Mouse (Mus musculus) CH12.LX (cell line): ENCODE measurements at regions not wholly inside any gene's neighbourhood (a gene's known extent, or its start where the extent isn't known, plus 50 kb on each side); places are given as distances from the start of the nearest gene placed in this dataset.

Source experiments
- CTCF ChIP-seq, 2 experiments: IDR thresholded peaks in 1 of 2; conservative IDR thresholded peaks in 1 of 2; 2 replicates each; pipeline ENCODE4 v1.5.1; 2011 to 2012; ENCODE audit warnings: low read depth in 2 of 2, low read length in 2 of 2, improper control_type of control experiment in 1 of 2, inconsistent platforms in 1 of 2, mild to moderate bottlenecking in 1 of 2, moderate library complexity in 1 of 2
- MEF2A ChIP-seq: IDR thresholded peaks from 2 replicates; pipeline ENCODE4 v1.6.1; 2014; ENCODE audit warnings: low read depth, mild to moderate bottlenecking, inconsistent platforms, low read length, improper control_type of control experiment, borderline replicate concordance
- NELFE ChIP-seq: IDR thresholded peaks from 2 replicates; pipeline ENCODE4 v1.6.1; 2011; ENCODE audit warnings: low read depth, low read length, improper control_type of control experiment
- POLR2A ChIP-seq: IDR thresholded peaks from 2 replicates; pipeline ENCODE4 v1.6.1; 2011; ENCODE audit warnings: low read depth, mild to moderate bottlenecking, improper control_type of control experiment, low read length

DNA sequence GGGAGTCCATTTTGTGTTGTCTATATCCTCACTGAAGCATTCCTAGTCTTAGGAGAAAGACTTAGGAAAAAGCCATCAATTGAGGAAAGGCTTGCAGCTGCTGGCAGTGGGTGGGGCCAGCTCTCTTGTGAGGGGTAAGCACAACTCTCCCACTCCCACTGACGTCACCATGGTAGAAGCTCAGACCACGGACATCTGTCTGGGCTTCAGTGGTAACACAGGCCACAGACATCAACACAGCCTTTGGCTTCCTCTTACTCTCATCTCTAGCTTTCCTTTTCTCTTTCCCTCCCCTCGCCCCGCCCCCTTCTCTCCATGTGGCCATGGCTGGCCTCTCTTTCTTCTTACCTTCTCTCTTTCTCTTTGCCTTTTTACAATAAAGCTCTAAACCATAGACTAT is 407.4 kb upstream of the Gm6657 start:
- no peak for TF ChIP-seq POLR2A
- no peak for TF ChIP-seq CTCF (conservative IDR thresholded peaks at IDR 0.05 in 1 of 2, IDR thresholded peaks at IDR 0.05 in 1 of 2; ENCODE audit: low read depth in 2 of 2, low read length in 2 of 2)
- no peak for TF ChIP-seq NELFE
- TF ChIP-seq MEF2A, result no peak
